Mouse (Mus musculus) bone marrow macrophage, adult 2 months (primary cell): ENCODE data around the gene Rbpj.

ENCODE experiments used
- CTCF ChIP-seq: IDR thresholded peaks from 2 replicates; pipeline ENCODE4 v1.5.1; 2012; ENCODE audit warnings: low read depth, mild to moderate bottlenecking, low read length, moderate library complexity
- POLR2A ChIP-seq: IDR thresholded peaks from 2 replicates; pipeline ENCODE4 v1.6.1; 2012; ENCODE audit warnings: mild to moderate bottlenecking, low read depth, low read length, borderline replicate concordance

- TF ChIP-seq CTCF (no peak), POLR2A (no peak)
Measured at GRCm38 (mm10) chr5:53524831-53525230, 58.9 kb downstream of the Rbpj start.
